ENCODE assay signal across 25 mouse cellular contexts in genomic region chr1:162353831-162354230, GRCm38 (mm10).
"Had no signal": no experiment of that assay in that cellular context is flagged by ENCODE, and none has a peak within 500 bp of the region (broad histone marks: within the 10 kb centered on the region; RNA-seq: fewer than 3 reads in every experiment).

No protein-coding gene starts in this region.

- H3K27me3 ChIP-seq: heart, embryonic 13.5 days; hindbrain, embryonic 13.5 days; hindbrain, embryonic 15.5 days; kidney, embryonic 15.5 days; limb, embryonic 13.5 days; limb, embryonic 15.5 days; liver, embryonic 12.5 days had no signal

- H3K27ac ChIP-seq: heart, adult 2 months; heart, embryonic 13.5 days; heart, embryonic 15.5 days; hindbrain, embryonic 13.5 days; hindbrain, embryonic 15.5 days; hindbrain, postnatal 0 days; kidney, embryonic 15.5 days; kidney, postnatal 0 days; limb, embryonic 13.5 days; limb, embryonic 15.5 days; liver, embryonic 12.5 days had no signal

- H3K4me3 ChIP-seq: heart, adult 2 months; heart, embryonic 13.5 days; heart, embryonic 15.5 days; hindbrain, embryonic 13.5 days; hindbrain, embryonic 15.5 days; kidney, embryonic 15.5 days; limb, embryonic 13.5 days; limb, embryonic 15.5 days; liver, embryonic 12.5 days had no signal

- H3K9ac ChIP-seq: heart, embryonic 13.5 days; heart, embryonic 15.5 days; hindbrain, embryonic 13.5 days; hindbrain, embryonic 15.5 days; kidney, embryonic 15.5 days; limb, embryonic 13.5 days; limb, embryonic 15.5 days; liver, embryonic 12.5 days had no signal

- H3K9me3 ChIP-seq: heart, embryonic 13.5 days; heart, embryonic 15.5 days; hindbrain, embryonic 13.5 days; hindbrain, embryonic 15.5 days; kidney, embryonic 15.5 days; limb, embryonic 13.5 days; limb, embryonic 15.5 days; liver, embryonic 12.5 days had no signal

- ATAC-seq: hindbrain, postnatal 0 days; intestine, embryonic 16.5 days; liver, embryonic 12.5 days had no signal

- H3K4me1 ChIP-seq: heart, embryonic 13.5 days; heart, embryonic 15.5 days; liver, embryonic 12.5 days had no signal

- DNase-seq: gastrocnemius, postnatal 14 days; gastrocnemius, postnatal 36 days; heart, adult 2 months; heart, postnatal 14 days; heart, postnatal 36 days; kidney, adult 11 months; kidney, adult 2 months; kidney, adult 9 months; kidney, postnatal 14 days; kidney, postnatal 36 days; layer of hippocampus, adult 9-11 months; layer of hippocampus, postnatal 36 days; left cerebral cortex, postnatal 4 days had no signal

- H3K4me2 ChIP-seq: heart, embryonic 11.5 days; heart, embryonic 13.5 days; heart, embryonic 15.5 days; hindbrain, embryonic 13.5 days; hindbrain, embryonic 15.5 days; kidney, embryonic 15.5 days; limb, embryonic 13.5 days; limb, embryonic 15.5 days; liver, embryonic 12.5 days had no signal

- H3K36me3 ChIP-seq: heart, embryonic 13.5 days; heart, embryonic 15.5 days; hindbrain, embryonic 15.5 days; kidney, embryonic 15.5 days; limb, embryonic 13.5 days; limb, embryonic 15.5 days; liver, embryonic 12.5 days had no signal
